Mouse (Mus musculus) small intestine, adult 2 months (tissue): ENCODE data around the gene Cacng7.

ENCODE experiments used
- CTCF ChIP-seq: fragments of 200-500 bp; IDR thresholded peaks from 2 replicates; pipeline ENCODE4 v1.5.1; 2012; ENCODE audit warnings: low read depth, mild to moderate bottlenecking, control low read depth, inconsistent platforms, low read length, moderate library complexity, mixed read lengths; ENCODE audit not compliant: insufficient replicate concordance, insufficient read length; ENCODE audit errors: extremely low read depth
- POLR2A ChIP-seq: fragments of 200-500 bp; IDR thresholded peaks from 2 replicates; pipeline ENCODE4 v1.6.1; 2012; ENCODE audit warnings: low read depth, mild to moderate bottlenecking, control low read depth, inconsistent platforms, low read length, moderate library complexity

DNA sequence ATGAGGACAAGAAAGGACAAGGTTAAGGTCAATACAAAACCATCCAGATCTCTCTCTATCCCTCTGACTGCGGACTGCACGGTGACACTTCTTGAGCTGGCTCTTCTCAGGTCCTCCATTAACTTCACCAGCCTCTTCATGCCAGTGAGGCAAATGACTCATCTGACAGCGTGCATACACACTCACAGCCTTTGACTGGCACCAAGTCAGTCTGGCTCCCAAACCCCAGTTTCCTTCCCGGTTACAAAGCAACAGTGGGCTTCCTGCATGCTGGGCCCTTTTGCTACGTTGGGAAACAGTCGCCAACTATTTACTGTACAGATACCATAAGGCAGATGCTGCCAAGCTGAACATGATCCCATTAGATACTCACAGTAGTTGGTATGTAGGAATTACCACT, 36.4 kb downstream of the Cacng7 start:
- no peak for TF ChIP-seq CTCF
- TF ChIP-seq POLR2A: no peak
